Mouse (Mus musculus) cortical plate, adult 2 months (tissue): ENCODE measurements around the gene Cyb5rl. TPM values are rescaled to one million over a fixed set of nuclear protein-coding genes. Genes with fewer than 3 reads are reported as not detected.
"Not testable (repeated sequence)": the region's sequence is repeated elsewhere in the genome, so short reads cannot be mapped to it uniquely, and the experiment has no call there.

ENCODE experiments used
- H3K27ac ChIP-seq: fragments of 200-500 bp; 2 replicates; pipeline ENCODE4 v1.5.1; 2012; ENCODE audit warnings: low read length, control low read depth, inconsistent platforms; ENCODE audit not compliant: insufficient read depth
- H3K4me1 ChIP-seq: fragments of 200-500 bp; 2 replicates; pipeline ENCODE4 v1.6.1; 2011; ENCODE audit warnings: low read length; ENCODE audit not compliant: control insufficient read depth, insufficient read depth
- H3K4me3 ChIP-seq: fragments of 200-500 bp; 2 replicates; pipeline ENCODE4 v1.5.1; 2011; ENCODE audit warnings: mild to moderate bottlenecking, low read length, control low read depth; ENCODE audit not compliant: insufficient read depth
- CTCF ChIP-seq: fragments of 200-500 bp; IDR thresholded peaks from 2 replicates; pipeline ENCODE4 v1.5.1; 2011; ENCODE audit warnings: mild to moderate bottlenecking, control low read depth, low read length; ENCODE audit not compliant: insufficient read depth; ENCODE audit errors: extremely low read depth
- POLR2A ChIP-seq: fragments of 200-500 bp; IDR thresholded peaks from 2 replicates; pipeline ENCODE4 v1.6.1; 2011; ENCODE audit warnings: mild to moderate bottlenecking, low read length, control low read depth; ENCODE audit not compliant: insufficient read depth; ENCODE audit errors: extremely low read depth
- polyA plus RNA-seq: library from polyadenylated mRNA; depleted of rRNA; stranded (reverse); fragments of >200 nt; gene quantifications from 2 replicates; pipeline ENCODE4 v1.2.3, GENCODE M21; 2012

Cyb5rl gene
- polyA plus RNA-seq, 1 experiment = 4.7 TPM

GRCm38 (mm10) chr4:107098791-107099525 is 32.2 kb downstream of the Cyb5rl start:
- TF ChIP-seq CTCF (no peak), POLR2A (no peak)
- Histone ChIP-seq H3K27ac (no peak overlapping the region), H3K4me3 (no peak overlapping the region), H3K4me1 (no peaks in the 10 kb centered on the region)

DNA sequence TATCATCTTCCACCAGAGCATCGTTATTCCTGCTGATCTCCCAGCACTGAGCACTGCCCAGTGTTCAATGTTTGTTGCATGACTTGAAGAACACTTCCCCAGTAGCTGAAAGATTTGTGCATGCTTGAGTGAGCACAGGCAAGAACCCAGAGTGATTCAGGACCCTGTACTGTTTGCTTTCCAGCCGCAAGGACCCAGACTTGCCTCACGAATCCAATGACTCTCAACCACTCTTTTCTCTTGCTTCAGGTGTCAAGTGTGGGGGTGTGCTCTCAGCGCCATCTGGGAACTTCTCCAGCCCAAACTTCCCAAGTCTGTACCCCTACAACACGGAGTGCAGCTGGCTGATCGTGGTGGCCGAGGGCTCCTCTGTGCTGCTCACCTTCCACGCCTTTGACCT is 35.4 kb downstream of the Cyb5rl start:
- no peak overlapping the region for H3K4me3 ChIP-seq
- H3K4me1 ChIP-seq = no peaks in the 10 kb centered on the region
- TF ChIP-seq POLR2A (no peak), CTCF (no peak)
- H3K27ac ChIP-seq = no peak overlapping the region

DNA sequence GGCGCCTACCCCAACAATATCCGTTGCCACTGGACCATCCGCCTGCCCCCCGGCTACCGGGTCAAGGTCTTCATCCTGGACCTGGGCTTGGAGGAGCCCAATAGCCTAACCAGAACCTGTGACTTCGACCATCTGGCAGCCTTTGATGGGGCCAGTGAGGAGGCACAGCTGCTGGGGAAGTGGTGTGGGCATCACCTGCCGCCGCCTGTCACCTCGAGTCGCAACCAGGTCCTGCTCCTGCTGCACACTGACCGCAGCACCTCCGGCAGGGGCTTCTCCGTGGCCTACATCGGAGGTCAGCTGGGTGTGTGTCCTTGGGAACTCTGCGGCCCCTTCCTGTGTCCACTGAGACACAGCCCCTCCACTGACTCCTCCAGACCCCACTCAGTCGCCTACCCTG is 40.0 kb downstream of the Cyb5rl start:
- TF ChIP-seq CTCF = no peak
- TF ChIP-seq POLR2A = no peak
- no peaks in the 10 kb centered on the region for H3K4me1 ChIP-seq
- H3K27ac ChIP-seq = no peak overlapping the region
- H3K4me3 ChIP-seq = no peak overlapping the region

DNA sequence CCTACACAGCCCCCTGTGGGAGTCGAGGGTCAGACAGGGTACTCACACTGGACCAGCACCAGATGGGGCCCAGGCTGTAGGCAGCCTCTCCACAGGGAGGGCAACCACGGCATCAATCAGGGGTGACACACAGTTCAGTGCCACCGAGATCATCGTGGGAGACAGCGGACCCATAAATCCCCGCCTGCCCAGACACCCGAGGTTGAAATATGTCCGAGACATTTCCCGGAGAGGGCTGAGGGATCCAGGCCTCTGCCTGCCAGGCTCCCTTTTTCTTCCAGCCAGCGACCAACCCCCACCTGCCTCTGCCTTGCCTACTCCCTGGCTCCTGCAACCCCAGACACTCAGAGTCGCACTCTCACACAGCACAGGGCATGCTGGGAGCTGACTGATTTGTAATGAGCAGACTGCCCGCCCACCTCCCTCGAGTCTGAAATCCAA is 41.5 kb downstream of the Cyb5rl start:
- Histone ChIP-seq H3K4me1 (no peaks in the 10 kb centered on the region), H3K27ac (no peak overlapping the region), H3K4me3 (no peak overlapping the region)
- no peak for TF ChIP-seq CTCF

- not testable (repeated sequence) for H3K27ac ChIP-seq, H3K4me3 ChIP-seq, H3K4me1 ChIP-seq
Measured at GRCm38 (mm10) chr4:107109181-107109580, 42.4 kb downstream of the Cyb5rl start.

- Histone ChIP-seq H3K4me1 (no peaks in the 10 kb centered on the region), H3K4me3 (no peak overlapping the region), H3K27ac (no peak overlapping the region)
- TF ChIP-seq POLR2A (no peak), CTCF (no peak)
Measured at GRCm38 (mm10) chr4:107114278-107114677, 47.5 kb downstream of the Cyb5rl start.

DNA sequence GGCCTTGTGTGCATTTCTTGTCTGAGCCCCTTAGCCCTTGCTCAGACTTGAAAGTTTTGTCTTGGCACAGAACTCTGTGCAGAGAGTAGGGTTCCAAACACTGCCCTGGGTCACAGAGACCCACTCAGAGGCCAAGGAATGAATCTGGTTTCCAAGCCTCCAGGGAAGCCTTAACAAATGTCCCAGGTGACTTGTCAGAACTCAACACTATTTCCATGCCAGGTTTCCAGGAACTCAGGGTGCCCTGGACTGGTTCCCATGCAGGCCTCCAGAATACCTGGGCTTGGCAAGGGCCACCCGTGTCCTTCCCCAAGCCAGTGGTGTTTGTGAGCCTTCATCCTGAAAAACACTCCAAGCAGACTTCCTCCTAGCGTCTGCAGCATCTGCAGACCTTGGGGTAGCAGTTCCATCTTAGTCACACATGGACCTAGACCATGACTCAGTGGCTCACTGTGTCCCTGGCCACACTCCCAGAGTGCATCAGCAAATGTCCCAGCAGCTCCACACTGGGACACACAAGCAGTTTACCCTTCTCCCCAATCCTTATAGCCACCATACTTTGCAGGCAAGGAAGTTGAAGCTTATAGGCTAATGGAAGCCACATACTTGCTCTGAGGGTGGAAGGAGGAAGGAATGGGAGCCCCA is 51.1 kb downstream of the Cyb5rl start:
- Histone ChIP-seq H3K4me1 (no peaks in the 10 kb centered on the region), H3K27ac (no peak overlapping the region), H3K4me3 (no peak overlapping the region)
- TF ChIP-seq CTCF (no peak), POLR2A (no peak)

- TF ChIP-seq POLR2A (no peak), CTCF (no peak)
- H3K4me3 ChIP-seq = no peak overlapping the region
- H3K4me1 ChIP-seq = no peaks in the 10 kb centered on the region
- H3K27ac ChIP-seq = no peak overlapping the region
Measured at GRCm38 (mm10) chr4:107119056-107119455, 52.3 kb downstream of the Cyb5rl start.

DNA sequence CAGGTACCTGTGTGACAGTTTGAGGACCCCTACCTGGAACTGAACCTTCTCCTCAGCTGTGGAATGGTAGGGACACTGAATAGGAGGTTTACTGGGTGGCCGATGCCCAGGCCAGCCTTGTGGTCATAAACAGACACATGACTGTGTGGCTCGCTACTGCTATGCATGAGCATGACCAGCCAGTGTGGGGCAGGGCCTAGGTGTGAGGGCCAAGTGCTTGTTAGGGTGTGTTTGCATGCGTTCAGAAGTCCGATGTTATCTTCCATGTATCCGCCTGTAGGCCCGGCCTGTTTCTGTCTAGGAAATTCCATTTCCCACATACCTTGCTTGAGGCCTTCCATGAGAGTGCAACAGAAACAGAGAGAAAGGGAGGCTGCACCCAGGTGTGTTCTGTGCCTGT is 53.9 kb downstream of the Cyb5rl start:
- H3K4me3 ChIP-seq = no peak overlapping the region
- H3K27ac ChIP-seq = no peak overlapping the region
- H3K4me1 ChIP-seq = no peaks in the 10 kb centered on the region
- TF ChIP-seq CTCF = no peak
- TF ChIP-seq POLR2A = no peak

- peak; percentile 21; the same call in 1 of the 2 replicates for TF ChIP-seq CTCF
- no peak for TF ChIP-seq POLR2A
- Histone ChIP-seq H3K4me1 (no peaks in the 10 kb centered on the region), H3K27ac (no peak overlapping the region), H3K4me3 (no peak overlapping the region)
Measured at GRCm38 (mm10) chr4:107121165-107121943, 54.6 kb downstream of the Cyb5rl start.

GRCm38 (mm10) chr4:107124376-107124775 is 57.6 kb downstream of the Cyb5rl start:
- Histone ChIP-seq H3K4me1 (no peaks in the 10 kb centered on the region), H3K27ac (no peak overlapping the region), H3K4me3 (no peak overlapping the region)
- TF ChIP-seq POLR2A = no peak
- TF ChIP-seq CTCF = no peak
